Mouse (Mus musculus) neural tube, postnatal 0 days (tissue): Measurements from ENCODE around the gene Nup50. TPM values are rescaled to one million over a fixed set of nuclear protein-coding genes. Genes with fewer than 3 reads are reported as not detected.

Source experiments
- microRNA-seq: library from miRNA; unstranded; fragments of <30 nt; microRNA quantifications from one replicate; pipeline ENCODE4, GENCODE M21; 2016
- polyA plus RNA-seq: library from polyadenylated mRNA; unstranded; fragments of >200 nt; fragmentation: Nextera tagmentation; extraction: Ambion mirVana; gene quantifications from 2 replicates; pipeline ENCODE4 v1.2.1, GENCODE M21; 2015

Nup50 gene
- 16.5 and 17.5 TPM in 2 replicates for polyA plus RNA-seq

GRCm38 (mm10) chr15:84922884-84923507, at the start of gene Nup50:
Gene Nup50, plus strand, starts transcription at chr15:84923411.

GRCm38 (mm10) chr15:84919938-84920337, 3.3 kb upstream of the Nup50 start, which contains the start of gene Gm29666:
Gene Gm29666, minus strand, starts transcription at chr15:84920038.

GRCm38 (mm10) chr15:84987874-84988825, 64.9 kb downstream of the Nup50 start, which contains the start of gene 5031439G07Rik:
Gene 5031439G07Rik, minus strand, starts transcription at chr15:84988551.

Small RNA genes within 50 kb of the gene (microRNA-seq; reads per million reads assigned to microRNA genes)
- 62.1 reads per million, percentile 37 among the genes with 10 or more reads in this experiment for gene Mir1249

Other genes with a start within 250 kb of the Nup50 start
- gene Arhgap8, start 203.4 kb upstream of the Nup50 start, polyA plus RNA-seq = 1.6 and 1.7 TPM in 2 replicates
- gene Phf21b, start 67.4 kb upstream of the Nup50 start, polyA plus RNA-seq = 1.2 and 1.3 TPM in 2 replicates
- gene Gm29666, start 3.4 kb upstream of the Nup50 start, polyA plus RNA-seq = 0.70 and 0.87 TPM in 2 replicates
- gene 5031439G07Rik, start 65.1 kb downstream of the Nup50 start, polyA plus RNA-seq = 33.6 and 53.4 TPM in 2 replicates
- gene Upk3a, start 93.7 kb downstream of the Nup50 start, polyA plus RNA-seq = 1.7 and 2.5 TPM in 2 replicates
- 25.3 and 25.4 TPM in 2 replicates for gene Fam118a, start 105.5 kb downstream of the Nup50 start, polyA plus RNA-seq
- gene Smc1b, start 208.6 kb downstream of the Nup50 start, polyA plus RNA-seq = 0.09 and 0.21 TPM in 2 replicates
- 0.76 and 0.94 TPM in 2 replicates for gene Ribc2, start 208.7 kb downstream of the Nup50 start, polyA plus RNA-seq